Mouse (Mus musculus) cerebellum, adult (tissue): Measurements from ENCODE around the gene Duox1.
"Not testable (repeated sequence)": the region's sequence is repeated elsewhere in the genome, so short reads cannot be mapped to it uniquely, and the experiment has no call there.

Experiments
- ATAC-seq: cut with Nextera tagmentation; 2 replicates; pipeline ENCODE4 v1.9.2; 2017; ENCODE audit warnings: mild to moderate bottlenecking, moderate library complexity, mixed read lengths; ENCODE audit not compliant: insufficient number of reproducible peaks, low FRiP score, low TSS enrichment

The Duox1 gene

DNA sequence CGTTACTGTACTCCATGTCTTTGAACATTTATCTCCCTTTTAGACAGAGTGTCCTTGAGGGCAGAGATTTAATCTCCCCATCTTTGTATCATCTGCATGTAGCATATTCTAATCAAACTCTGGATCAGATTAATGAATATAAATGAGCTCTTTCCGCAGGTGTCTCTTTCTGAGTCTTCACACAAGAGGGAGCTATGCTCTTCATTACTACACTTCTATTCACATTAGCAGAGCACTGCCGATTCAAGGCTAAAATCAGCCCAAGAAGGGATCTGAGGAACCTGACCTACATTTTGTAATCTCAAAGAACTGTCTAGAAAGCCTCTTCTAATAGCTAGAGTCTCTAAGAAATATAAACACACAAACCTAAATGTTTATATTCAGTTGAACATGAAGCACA, 5.8 kb upstream of the Duox1 start:
- no peak for ATAC-seq

- no peak for ATAC-seq
These were observed 3.9 kb upstream of the Duox1 start for GRCm38 (mm10) chr2:122311561-122311960.

DNA sequence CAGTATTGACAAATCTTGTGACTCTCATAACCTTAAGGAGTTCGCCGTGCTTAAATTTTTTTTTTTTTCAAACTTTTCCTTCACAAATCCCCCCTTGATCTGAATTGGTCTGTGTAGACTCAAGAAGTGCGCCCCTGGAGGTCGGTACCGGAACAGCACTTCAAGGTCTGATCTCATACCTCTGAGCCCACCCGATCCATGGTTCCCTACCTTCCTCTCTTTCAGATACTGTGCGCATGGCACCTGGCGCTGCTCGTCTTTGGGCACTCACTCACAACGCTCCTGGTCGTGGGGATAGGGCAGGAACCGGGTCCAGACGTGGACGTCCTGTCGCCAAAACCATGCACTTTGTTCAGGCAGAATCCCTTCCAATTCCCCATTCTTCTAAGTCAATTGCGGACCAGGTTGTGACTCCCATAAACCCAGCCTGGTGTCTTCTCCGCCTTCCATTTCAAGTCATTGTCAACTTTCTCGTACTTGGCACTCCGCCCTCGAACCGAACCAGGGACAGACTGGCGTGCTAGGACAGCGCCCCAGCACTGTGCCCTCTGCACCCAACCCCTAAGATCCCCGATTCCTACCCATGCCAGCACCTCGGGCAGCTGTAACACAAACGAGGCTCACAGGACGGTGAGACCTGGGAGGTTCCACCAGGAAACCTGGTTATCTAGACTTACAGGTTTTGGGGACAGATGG, 2.6 kb upstream of the Duox1 start:
- ATAC-seq: 0 out of 2 replicates have a peak, but pooled peaks have one; percentile 45

GRCm38 (mm10) chr2:122313536-122313935, 1.9 kb upstream of the Duox1 start, which contains the start of gene Duoxa1:
TSS of gene Duoxa1 (minus strand) at chr2:122313730.
- ATAC-seq: no peak

- no peak for ATAC-seq
These were observed 1.9 kb downstream of the Duox1 start for GRCm38 (mm10) chr2:122317384-122317783.

- no peak for ATAC-seq
These were observed 8.5 kb downstream of the Duox1 start for GRCm38 (mm10) chr2:122323960-122324359.

- ATAC-seq: no peak
These were observed 9.1 kb downstream of the Duox1 start for GRCm38 (mm10) chr2:122324586-122324985.

DNA sequence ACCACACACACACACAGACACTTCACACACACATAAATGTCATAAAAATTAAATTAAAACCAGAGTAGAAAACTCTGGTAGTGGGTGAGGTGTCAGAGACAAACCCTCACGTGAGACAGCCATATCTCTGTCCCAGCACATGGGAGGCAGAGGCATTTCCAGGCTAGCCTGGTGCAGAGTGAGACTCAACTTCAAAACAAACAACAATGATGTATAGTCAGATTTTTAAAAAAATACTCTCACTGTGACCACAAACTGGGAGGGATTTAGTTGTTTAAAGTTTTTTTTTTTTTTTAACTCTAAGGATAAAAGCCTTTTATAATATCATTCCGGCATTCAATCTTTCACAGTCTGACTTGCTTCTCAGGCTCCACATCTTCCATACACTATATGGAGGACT, 9.9 kb downstream of the Duox1 start:
- ATAC-seq: no peak

DNA sequence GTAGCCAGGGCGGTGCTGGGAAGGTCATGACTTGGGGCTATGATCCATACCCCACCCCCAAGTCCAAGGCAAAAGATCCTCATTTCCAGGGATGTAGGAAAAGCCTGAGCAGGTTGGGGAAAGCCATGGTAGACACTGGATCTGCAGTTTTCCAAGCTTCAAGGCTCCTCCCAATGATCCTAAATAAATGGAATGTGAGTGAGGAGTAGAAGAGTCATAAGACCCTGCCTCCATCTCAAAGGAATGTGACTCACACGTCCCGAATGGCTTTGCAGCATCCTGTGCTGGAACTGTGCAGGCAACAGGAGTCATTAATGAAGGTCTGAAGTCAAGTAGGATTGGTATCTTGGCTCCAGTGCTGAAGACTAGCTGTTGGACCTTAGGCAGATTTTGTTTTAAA, 12.5 kb downstream of the Duox1 start:
- ATAC-seq: no peak

DNA sequence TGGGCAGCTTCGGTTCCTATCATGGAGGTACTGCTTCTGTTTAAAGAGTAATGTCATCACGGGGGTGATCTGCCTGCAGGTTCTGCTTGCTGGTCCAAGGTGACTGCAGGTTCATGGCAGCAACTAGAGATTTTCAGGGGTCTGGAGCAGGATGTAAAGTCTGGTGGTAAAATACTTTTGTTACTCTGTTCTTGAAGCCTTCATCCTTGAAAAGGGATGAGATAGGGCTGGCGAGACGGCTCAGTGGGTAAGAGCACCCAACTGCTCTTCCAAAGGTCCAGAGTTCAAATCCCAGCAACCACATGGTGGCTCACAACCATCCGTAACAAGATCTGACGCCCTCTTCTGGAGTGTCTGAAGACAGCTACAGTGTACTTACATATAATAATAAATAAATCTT, 14.8 kb downstream of the Duox1 start:
- ATAC-seq: not testable (repeated sequence)

- no peak for ATAC-seq
These were observed 16.8 kb downstream of the Duox1 start for GRCm38 (mm10) chr2:122332222-122332621.

DNA sequence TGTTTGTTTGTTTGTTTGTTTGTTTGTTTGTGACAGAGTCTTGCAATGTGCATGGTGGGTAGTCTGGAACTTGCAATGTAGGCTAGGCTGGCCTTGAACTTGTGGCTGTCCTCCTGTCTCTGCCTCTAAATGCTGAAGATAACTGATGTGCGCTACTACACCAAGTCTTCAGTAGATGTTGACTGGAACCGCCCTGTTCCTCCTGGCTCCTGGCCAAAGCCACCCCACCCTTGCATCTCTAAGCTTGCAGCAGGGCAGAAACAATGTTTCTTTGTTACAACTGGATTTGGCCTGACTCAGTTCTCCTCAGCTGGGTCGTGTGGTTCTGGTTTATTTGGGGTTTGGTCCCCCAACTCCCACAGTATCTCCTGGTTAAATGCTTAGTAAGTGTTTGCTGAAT, 18.7 kb downstream of the Duox1 start:
- no peak for ATAC-seq

DNA sequence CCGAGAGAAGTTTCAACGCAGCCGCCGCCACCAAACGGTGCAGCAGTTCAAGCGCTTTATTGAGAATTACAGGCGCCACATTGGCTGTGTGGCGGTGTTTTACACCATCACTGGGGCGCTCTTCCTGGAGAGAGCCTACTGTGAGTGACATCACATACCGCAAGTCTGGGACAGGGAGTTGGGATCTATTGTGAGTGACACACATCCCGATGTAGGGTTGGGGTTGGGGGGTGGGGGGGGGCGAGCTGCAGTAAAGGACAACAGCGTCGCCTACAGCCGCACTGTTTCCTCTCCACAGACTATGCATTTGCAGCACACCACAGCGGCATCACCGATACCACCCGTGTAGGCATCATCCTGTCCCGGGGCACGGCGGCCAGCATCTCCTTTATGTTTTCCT, 21.8 kb downstream of the Duox1 start:
- ATAC-seq: no peak

DNA sequence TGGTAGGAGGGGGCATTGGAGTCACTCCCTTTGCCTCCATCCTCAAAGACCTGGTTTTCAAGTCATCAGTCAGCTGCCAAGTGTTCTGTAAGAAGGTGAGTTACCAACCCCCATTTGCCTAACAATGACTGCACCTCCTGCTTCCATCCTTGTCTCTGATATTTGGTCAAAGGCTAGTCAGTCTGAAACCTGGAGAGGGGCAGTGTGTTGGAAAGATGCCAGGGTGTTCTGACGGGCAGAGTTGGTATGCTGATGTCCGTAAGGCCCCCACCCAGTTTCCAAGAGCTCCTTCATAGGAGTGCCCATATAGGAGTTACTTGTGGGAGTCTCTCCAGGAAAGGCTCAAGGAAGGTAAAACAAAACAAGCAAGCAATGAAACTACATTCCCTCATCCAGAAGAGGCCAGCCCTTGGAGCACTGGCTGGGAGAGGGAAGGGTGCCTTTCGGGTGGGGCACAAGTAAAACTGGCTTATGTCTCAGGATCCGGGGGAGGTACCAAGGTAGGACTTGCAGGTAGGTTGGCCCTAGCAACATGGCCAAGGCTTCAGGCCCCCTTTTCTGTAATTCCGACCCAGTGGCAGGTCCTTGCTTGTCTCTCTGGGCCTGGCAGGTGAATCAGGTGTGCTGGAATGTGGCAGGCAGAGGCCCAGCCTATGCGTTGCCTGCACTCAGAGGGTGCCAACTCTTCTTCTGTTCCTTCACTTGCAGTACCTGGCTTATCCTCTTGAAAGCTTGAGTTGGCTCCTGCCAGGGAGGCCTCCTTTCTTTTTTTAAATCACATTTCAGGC, 29.8 kb downstream of the Duox1 start:
- no peak for ATAC-seq

- ATAC-seq: not testable (repeated sequence)
These were observed 30.7 kb downstream of the Duox1 start for GRCm38 (mm10) chr2:122346164-122346563.

DNA sequence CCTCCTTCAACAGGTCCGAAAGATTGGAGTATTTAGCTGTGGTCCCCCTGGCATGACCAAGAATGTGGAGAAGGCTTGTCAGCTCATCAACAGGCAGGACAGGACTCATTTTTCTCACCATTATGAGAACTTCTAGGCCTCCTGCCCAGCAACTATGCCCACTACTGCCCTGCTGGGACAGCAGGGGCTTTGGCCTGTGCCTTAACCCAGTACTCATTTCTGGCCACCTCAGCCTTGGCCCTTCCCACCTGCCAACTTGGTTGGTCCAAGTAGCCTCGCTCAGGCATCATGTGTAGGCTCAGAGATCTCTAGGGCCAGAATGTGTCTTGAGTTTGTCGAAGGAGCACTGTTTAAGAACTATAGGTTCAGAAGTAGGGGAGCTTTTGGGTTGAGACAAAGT, 31.8 kb downstream of the Duox1 start:
- no peak for ATAC-seq

- peak; percentile 48 for ATAC-seq
These were observed 33.2 kb downstream of the Duox1 start for GRCm38 (mm10) chr2:122348531-122349131.

GRCm38 (mm10) chr2:122349136-122349785, 33.8 kb downstream of the Duox1 start:
- peak; percentile 8; the same call in 1 of the 2 replicates for ATAC-seq

GRCm38 (mm10) chr2:122351156-122351930, 35.9 kb downstream of the Duox1 start:
- ATAC-seq: no peak

- ATAC-seq: no peak
These were observed 36.5 kb downstream of the Duox1 start for GRCm38 (mm10) chr2:122351931-122352329.
